Mouse (Mus musculus): ENCODE measurements at regions not wholly inside any gene's neighbourhood (a gene's known extent, or its start where the extent isn't known, plus 50 kb on each side); places are given as distances from the start of the nearest gene placed in this dataset.

GRCm38 (mm10) chr1:45679964-45680709 lies 114.8 kb upstream of the Wdr75 start:
- TF ChIP-seq CTCF (IDR thresholded peaks at IDR 0.05; ENCODE audit: borderline replicate concordance, insufficient read depth, low read depth, low read length) (no peak), POLR2A (IDR thresholded peaks at IDR 0.05; ENCODE audit: borderline replicate concordance, insufficient read depth, low read length) (no peak)
